Mouse (Mus musculus): ENCODE results near the gene Pi4k2a.

Pi4k2a gene

DNA sequence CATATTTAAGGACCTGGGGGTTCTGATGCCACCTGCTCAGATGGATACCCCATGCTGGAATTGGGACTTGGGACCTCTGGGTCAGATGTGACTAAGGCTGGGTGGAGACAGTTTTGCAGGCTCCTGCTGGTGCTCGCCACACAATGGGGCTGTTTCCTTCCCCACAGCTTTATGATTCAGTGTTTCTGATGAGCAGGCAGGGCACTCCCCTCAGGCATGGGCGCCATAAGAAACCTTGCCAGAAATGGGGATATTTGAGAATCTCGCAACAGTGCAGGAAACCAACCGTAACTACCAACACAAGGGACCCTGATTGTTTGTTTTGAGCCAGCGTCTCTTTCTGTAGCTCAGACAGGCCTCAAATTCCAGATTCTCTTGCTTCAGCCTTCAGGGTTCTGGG lies 40.8 kb downstream of the Pi4k2a start:
- in situ Hi-C loops (cut with MboI, MseI) = no loop called here

DNA sequence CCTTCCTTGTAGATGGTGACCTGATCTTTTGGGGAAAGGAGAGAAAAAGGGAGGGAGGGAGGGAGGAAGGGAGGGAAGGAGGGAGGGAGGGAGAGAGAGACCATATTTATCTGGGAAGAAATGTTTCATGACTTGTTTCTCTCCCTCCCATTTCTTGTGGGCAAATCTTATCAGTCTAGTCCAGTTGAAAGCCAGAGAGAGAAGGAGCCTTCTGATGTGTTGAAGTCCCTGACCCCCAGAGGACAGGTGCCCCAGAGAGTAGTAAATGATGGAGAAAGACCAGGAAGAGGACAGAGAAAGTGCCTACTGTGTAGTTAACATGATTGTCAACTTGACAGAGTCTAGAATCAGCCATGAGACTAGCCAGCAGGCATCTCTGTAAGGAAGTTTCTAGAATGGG lies 44.8 kb downstream of the Pi4k2a start:
- in situ Hi-C loops (cut with MboI, MseI) = no loop called here

DNA sequence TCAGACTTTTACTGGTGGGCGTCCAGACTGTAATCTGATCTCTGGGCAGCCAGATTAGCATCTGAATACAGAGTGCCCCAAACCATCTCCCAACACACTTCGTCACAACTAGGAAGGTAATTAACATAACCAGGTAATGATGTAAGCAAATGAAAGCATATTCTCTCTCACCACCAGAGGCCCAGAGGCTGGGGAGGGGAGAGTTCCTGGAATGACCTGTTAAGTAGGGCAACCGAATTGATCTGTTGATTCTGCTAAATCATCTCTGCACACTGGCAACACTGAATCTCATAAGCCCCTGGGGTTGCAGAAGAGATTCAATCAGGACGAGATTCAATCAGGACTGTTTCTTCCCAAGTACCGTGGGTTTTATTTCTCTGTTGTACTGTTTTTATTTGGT lies 45.9 kb downstream of the Pi4k2a start:
- in situ Hi-C loops (cut with MboI, MseI) = no loop called here

DNA sequence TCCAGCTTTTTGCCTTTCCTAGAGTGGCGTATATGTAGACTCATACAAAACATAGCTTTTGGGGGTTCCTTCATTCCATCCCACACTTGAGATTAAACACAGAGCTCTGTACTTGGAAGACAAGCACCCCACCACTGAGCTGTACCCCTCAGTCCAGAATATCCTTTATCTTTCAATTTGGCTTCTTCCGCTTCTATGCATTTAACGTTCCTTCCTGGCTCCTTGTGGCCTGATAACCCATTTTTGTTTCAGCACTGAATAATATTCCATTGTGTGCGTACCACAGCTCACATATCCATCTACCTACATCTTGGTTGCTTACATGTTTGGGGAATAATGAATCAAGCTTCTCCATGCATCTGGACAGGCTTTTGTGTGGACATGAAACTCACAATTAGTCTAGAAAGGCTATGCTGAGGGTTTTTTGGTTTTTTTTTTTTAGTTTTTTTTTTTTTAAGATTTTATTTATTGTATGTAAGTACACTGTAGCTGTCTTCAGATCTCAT lies 47.0 kb downstream of the Pi4k2a start:
- in situ Hi-C loops (cut with MboI, MseI) = no loop called here

DNA sequence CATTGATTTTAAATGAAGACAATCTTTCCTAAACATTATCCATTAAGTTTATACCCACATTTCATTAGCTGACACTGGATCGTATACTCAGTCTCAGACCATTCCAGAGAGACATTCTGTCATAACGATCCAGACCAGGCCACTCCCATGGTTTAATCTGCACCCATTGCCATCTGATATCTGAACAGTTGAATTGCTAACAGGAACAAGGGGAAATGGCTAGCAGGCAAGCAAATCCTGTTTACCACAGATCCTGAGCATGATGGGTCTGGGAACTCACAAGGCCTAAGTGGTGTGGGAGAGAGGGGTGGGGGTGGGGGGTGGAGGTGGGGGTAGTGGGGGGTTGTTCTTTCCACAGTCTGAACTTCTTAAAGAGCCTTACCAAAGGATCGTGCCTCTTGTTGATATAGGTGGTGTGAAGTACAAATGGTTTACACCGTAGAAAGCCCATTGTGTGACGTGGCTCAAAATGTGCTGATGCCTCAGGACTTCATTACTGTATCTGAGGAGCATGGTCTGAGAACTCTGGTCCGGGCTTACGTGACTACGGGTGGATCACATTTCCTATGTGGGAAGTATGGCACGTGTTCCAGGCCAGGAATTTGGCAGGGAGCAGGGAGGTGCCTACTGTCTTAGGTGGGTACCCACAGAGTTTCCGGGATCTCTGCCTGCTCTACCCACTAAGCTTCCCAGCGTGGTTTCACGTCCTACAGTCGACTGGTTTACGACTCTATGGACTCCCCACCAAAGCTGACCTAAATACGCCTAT lies 48.4 kb downstream of the Pi4k2a start:
- in situ Hi-C loops (cut with MboI, MseI) = no loop called here

DNA sequence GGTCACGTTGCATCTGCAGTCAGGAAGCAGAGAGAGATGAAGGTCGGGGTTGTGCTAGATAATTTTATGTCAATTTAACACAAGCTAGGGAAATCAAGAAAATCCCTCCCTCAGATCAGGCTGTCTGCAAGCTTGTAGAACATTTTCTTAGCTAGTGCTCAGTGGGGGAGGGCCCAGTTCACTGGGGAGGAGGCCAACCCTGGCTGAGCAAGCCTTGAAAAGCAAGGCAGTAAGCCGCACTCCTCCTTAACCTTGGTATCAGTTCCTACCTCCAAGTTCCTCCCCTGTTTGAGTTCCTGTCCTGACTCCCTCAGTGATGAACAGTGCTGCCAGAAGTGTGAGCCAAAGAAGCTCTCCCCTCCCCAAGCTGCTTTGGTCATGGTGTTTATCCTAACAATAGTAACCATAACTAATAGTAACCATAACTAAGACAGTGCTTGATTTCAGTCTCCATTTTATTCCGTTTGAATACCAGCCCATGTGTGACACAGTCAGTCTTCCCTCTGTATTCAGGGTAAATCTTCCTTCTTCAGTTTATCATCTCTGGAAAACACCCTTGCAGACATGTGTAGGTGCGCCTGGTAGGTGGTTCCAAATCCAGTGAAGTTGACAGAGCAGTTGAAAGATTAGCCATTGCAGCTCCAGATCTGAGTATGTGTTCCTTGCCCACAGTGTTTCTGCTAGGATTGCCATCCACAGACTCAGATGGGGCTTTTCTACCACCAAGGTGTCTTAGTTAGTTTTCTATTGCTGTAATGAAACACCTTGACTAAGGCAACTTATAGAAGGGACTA lies 49.7 kb downstream of the Pi4k2a start:
- in situ Hi-C loops (cut with MboI, MseI) = no loop called here

DNA sequence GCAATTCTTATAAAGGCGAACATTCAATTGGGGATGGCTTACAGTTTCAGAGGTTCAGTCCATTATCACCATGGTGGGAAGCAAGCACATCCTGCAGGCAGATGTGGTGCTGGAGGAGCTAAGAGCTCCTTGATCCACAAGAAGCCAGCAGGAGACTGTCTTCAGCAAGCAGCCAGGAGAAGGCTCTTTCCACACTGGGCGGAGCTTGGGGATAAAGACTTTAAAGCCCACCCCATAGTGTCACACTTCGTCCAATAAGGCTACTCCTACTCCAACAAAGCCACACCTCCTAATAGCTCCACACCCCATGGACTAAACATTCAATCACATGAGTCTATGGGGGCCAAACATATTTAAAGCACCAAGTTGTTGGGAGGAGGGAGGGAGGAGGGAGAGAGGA lies 51.7 kb downstream of the Pi4k2a start:
- in situ Hi-C loops (cut with MboI, MseI) = no loop called here

DNA sequence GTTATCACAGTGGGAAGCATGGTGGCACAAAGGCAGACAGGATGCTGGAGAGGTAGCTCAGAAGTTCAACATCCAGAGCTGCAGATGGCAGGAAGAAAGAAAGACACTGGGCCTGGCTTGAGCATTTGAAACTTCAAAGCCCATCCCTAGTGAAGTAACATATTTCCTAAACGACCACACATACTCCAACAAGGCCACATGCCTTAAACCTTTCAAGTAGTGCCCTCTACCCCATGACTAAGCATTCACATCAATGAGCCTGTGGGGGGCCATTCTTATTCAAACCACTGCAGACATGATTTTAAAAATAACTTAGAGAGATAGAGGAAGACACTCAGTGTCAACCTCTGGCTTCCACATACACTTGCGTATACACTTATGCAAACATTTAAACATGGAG lies 52.5 kb downstream of the Pi4k2a start:
- in situ Hi-C loops (cut with MboI, MseI) = no loop called here

DNA sequence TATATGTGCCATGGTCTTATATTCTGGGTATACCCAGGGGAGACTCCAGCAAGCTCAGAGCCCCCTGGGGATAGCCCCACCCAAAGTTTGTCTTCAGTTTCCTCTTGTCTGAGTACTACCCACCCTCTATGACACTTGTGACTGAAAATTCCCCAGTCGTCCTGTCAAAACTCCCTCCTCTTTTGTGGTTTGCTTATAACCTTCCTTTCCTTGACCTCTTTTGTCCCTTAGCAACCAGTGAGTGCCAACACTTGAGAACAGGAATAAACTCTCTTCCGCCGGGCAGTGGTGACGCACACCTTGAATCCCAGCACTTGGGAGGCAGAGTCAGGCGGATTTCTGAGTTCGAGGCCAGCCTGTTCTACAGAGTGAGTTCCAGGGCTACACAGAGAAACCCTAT lies 53.8 kb downstream of the Pi4k2a start:
- in situ Hi-C loops (cut with MboI, MseI) = no loop called here

DNA sequence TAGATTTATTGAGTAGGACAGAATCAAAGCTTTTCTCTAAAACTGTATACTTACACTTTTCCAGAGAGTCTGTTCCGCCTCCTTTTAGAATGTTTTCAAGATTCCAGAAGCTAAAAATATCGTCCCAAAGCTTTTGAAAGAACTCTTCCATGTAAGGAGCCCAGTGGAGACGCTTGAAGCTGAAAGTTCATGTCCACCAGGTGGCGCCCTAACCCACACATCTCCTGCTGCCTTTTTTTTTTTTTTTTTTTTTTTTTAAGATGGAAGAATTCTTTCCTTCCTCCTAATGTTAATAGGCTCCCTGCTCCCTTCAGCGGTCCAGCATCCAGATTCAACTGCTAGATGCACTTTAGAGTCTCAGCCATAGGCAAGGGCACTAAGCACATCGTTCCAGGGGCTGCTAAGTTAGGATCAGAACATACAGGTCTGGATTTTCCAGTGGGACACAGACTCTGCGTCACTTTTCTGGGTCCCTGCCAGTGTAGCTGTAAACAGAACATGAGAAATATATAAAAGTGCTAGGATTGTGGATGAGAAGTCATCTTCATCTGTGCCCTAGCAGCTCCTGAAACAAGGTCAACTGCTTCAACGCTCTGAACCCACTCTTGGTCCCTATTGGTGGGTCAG lies 54.4 kb downstream of the Pi4k2a start:
- in situ Hi-C loops (cut with MboI, MseI) = no loop called here

DNA sequence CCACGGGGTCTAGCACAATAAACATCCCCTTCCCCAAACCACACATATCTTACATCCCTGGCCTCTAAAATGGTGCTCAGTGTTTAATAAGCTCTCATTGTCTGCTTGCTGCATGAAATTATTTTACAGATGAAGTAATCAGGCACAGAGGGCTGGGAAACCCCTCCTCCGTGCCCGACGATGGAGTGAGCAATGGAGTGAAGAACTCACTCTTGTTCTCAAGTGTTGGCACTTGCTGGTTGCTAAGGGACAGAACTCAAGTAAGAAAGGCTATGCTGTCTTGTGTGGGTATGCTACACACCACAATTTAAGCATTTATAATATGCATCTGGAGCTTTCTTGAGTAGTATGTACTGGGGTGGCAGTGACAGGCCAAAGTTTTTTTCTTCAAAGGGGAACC lies 54.9 kb downstream of the Pi4k2a start:
- in situ Hi-C loops (cut with MboI, MseI) = no loop called here

DNA sequence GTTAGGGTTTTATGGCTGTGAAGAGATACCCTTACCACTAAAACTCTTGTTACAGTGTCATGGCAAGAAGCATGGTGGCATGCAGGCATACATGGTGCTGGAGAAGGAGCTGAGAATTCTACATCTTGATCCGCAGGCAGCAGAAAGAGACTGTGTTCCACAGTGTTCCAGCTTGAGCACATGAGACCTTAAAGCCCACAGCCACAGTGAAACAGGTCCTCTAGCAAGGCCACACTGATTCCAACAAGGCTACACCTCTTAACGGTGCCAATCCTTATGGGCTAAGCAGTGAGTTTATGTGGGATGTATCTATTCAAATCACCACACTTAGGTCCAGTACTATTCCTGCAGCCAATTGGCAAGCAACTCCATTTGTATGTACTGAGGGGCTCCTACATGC lies 55.5 kb downstream of the Pi4k2a start:
- in situ Hi-C loops (cut with MboI, MseI) = no loop called here

DNA sequence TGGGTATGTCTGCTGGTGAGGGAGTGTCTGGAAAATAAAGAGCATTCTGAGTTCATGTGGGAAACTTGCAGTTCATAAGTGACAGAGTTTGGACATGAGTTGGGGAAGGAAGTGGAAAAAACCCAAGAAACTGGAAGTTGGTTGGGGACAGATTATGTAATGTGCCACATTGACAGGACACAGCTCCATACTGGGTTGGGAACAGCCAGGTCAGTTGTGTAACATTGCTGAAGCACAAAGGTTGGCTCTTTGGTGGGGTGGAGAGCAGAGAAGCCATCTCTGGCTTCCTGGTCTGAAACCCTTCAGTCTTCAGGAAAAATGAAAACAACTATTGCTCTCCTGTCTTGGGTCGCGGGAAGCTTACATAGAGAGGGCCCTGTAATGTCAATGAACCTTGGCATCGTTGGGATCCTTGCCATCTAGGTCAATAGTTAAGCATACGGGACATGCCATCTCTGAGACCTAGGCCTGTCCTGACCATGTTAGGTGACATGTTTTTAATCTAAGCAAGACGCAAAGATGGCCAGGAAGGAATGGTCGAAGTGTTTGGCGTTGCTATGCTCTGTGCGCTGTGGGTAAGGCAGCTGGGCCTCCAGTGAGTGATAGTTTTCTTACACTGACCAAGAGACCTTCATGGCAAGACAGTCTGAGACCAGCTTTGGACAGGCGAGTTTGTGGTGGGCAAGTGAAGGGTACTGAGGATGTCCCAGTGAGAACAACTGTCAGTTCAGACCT lies 56.2 kb downstream of the Pi4k2a start:
- in situ Hi-C loops (cut with MboI, MseI) = no loop called here

DNA sequence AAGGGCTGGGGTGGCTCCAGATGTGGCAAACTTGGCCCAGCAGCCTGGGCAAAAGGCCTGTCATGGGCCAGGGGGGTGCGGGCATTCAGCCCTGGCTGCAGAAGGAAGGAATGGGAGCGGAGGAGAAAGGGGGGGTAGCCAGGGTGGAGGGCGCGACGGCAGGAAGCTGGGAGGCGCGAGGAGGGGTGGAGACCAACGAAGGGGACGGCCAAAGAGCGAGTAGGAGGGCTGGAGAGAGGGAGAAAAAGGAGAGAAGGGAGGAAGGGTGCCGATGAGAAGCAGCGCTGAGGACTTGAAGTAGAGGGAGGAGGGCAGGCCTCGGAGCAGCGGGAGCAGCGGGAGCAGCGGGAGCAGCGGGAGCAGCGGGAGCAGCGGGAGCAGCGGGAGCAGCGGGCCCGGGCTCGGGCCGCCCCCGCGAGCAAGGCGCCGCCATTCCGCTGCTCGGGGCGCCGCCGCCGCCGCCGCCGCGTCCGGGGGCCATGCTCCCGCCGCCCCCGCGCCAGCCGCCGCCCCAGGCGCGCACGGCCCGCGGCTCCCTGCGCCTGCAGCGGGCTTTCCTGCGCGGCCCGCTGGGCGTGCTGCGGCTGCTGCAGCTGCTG lies 57.0 kb downstream of the Pi4k2a start, which contains the start of gene Marveld1:
TSS of gene Marveld1 (plus strand) at position 231 of the 599 bp plus-strand sequence.
- in situ Hi-C loops (cut with MboI, MseI) = no loop called here

DNA sequence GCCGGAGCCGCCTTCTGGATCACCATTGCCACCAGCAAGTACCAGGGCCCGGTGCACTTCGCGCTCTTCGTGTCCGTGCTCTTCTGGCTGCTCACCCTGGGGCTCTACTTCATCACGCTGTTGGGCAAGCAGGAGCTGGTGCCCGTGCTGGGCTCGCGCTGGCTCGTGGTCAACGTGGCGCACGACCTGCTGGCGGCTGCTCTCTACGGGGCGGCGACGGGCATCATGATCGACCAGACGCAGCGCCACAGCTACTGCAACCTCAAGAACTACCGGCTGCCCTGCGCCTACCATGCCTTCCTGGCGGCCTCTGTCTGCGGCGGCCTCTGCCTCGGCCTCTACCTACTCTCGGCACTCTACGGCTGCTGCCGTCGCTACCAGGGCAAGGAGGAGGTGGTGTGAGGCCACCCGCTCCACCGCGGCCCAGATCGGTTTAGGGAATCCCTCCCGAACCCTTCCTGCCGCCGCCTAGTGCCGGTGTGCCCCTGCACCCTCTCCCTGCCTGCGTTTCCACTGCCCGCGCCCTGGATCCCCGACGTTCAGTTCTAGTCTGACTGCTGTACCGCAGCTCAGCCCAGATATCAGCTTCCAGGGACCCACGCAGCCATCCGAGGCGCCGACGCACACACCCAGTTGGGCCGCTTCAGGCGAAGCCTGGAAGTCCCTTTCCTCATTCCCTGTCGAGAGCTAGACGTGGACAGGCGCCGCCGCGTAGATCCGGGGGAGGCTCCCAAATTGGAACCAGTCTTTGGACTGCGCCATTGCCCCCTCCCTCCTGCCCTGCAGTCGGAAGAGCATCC lies 57.7 kb downstream of the Pi4k2a start:
- in situ Hi-C loops (cut with MboI, MseI) = no loop called here

DNA sequence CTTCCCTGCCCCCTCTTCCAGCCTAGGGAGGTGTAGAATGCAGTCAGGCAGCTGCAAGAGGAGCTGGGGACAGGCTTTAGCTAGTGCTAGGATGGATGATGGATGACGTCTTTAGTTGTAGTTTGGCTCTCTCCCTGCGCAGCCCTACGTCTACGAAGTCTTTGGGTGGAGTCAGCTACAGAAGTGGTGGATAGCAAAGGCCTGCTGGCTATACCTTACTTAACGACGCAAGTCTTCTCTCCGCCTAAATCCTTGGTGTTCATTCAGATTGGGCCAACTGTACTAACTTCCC lies 58.2 kb downstream of the Pi4k2a start:
- in situ Hi-C loops (cut with MboI, MseI) = no loop called here

DNA sequence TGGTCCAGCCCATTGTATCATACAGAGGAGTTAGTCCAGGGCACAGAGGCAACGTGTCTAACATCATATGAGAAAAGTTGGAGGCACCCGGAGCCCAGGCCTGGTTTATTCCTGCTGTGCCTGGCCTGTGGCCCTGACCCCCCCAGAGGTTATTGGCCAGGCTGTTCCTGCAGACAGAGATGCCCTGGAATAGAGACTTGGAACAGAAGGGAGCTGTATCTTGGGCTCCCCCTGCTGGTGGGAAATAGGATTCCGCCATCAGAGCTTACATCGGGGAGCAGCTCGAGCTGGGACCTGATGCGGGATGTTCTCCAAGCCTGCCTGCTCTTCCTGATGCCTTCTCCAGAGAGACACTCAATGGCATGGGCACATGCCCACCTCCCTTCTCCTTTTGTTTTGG lies 61.7 kb downstream of the Pi4k2a start:
- in situ Hi-C loops (cut with MboI, MseI) = no loop called here

DNA sequence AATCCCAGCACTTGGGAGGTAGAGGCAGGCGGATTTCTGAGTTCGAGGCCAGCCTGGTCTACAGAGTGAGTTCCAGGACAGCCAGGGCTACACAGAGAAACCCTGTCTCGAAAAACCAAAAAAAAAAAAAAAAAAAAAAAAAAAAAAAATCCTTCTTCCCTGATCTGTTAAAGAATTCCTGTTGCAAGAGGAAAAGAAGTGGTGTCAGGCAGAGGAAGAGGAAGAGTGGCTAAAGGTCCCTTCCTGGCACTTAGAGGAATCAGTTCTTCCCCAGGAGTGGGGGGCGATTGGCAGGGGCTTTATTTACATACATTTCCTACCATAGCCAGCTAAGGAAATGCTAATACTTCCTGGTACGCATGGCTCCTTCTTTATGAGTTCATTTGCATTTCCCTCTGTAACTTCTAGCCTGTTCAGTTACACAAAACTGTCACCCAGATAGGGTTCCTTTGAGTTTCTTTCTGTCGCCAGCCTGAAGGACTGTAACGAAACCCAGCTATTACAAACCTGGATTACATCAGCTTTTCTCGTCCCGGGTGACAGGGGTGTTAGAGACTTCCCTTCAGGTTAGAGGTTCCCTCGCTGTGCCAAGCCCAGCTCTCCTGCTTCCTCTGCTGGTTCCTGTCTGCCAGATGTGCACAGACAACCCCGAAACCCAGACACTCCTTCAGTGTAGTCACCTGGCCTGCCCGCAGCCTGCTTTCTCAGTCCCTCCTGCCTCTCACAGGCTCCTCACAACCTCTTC lies 67.4 kb downstream of the Pi4k2a start:
- in situ Hi-C loops (cut with MboI, MseI) = no loop called here

DNA sequence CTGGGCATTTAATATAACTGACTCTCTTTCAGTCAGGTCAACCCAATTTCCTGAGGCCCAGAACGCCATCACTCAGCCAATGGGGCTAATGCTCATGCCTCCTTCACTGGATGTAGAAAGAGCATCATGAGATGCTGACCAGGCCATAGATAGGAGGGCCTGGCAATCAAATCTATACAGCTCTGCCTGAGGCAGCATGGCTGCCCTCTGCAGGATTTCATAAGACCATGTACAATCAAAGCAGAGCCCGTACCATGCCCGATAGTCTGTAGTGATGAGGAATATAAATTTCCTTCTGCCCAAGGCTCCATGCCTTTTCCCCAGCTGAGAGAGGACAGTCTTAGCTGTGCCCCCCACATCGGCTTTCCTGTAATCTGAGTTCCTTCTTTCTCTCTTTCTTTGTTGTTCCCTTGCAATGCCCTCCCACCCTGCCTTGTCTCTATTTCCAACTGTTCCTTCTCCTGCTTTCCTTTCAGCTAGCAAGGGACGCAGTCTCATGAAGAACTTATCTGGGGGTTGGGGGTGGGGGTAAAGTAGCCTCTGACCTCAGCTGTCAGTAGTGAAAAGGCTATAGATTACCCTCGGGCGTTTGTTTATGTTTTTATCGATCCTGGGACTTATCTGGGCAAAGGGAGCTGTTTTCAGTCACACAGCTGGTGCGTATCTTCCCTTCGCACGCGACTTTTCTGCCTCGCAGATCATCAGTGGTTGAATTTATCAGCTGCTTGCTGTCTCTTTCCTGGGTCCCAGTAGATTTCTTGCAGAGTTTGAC lies 68.2 kb downstream of the Pi4k2a start:
- in situ Hi-C loops (cut with MboI, MseI) = no loop called here
